Mouse (Mus musculus) kidney, embryonic 15.5 days (tissue): ENCODE measurements at regions not wholly inside any gene's neighbourhood (a gene's known extent, or its start where the extent isn't known, plus 50 kb on each side); places are given as distances from the start of the nearest gene placed in this dataset.
"Not testable (repeated sequence)": the region's sequence is repeated elsewhere in the genome, so short reads cannot be mapped to it uniquely, and the experiment has no call there.

Experiments used
- ATAC-seq: fragments of 200-750 bp; cut with Nextera tagmentation; replicated peaks from 2 replicates; pipeline ENCODE4 v1.8.0; 2017; ENCODE audit warnings: moderate TSS enrichment; ENCODE audit not compliant: low FRiP score
- H3K27ac ChIP-seq: fragments of 300-500 bp; sonication (generic); 2 replicates; pipeline ENCODE4 v1.5.1; 2015; ENCODE audit warnings: mild to moderate bottlenecking, inconsistent platforms
- H3K27me3 ChIP-seq: fragments of 300-500 bp; sonication (generic); 2 replicates; pipeline ENCODE4 v1.6.1; 2015; ENCODE audit warnings: inconsistent platforms
- H3K36me3 ChIP-seq: fragments of 300-500 bp; sonication (generic); 2 replicates; pipeline ENCODE4 v1.6.1; 2015; ENCODE audit warnings: inconsistent platforms
- H3K4me1 ChIP-seq: fragments of 300-500 bp; sonication (generic); 2 replicates; pipeline ENCODE4 v1.6.1; 2015; ENCODE audit warnings: inconsistent platforms
- H3K4me2 ChIP-seq: fragments of 300-500 bp; sonication (generic); 2 replicates; pipeline ENCODE4 v1.6.1; 2015; ENCODE audit warnings: moderate library complexity, mild to moderate bottlenecking, inconsistent platforms
- H3K4me3 ChIP-seq: fragments of 300-500 bp; sonication (generic); replicated peaks from 2 replicates; pipeline ENCODE4 v1.5.1; 2015; ENCODE audit warnings: mild to moderate bottlenecking, inconsistent platforms
- H3K9ac ChIP-seq: fragments of 300-500 bp; sonication (generic); 2 replicates; pipeline ENCODE4 v1.6.1; 2015; ENCODE audit warnings: mild to moderate bottlenecking, inconsistent platforms
- H3K9me3 ChIP-seq: fragments of 300-500 bp; sonication (generic); replicated peaks from 2 replicates; pipeline ENCODE4 v1.6.1; 2016; ENCODE audit warnings: inconsistent platforms
- WGBS: fragments of 180-500 bp; shearing (Covaris S2); methylation state at CpG from one replicate; pipeline ENCODE4 v1.1.7; 2015; ENCODE audit warnings: mixed read lengths; 5-methylcytosine and 5-hydroxymethylcytosine counted together

GRCm38 (mm10) chr1:35201083-35201879 is 351.5 kb downstream of the Plekhb2 start:
- Histone ChIP-seq H3K27ac (no peak overlapping the region), H3K9me3 (no peaks in the 10 kb centered on the region), H3K27me3 (no peaks in the 10 kb centered on the region), H3K4me3 (no peak overlapping the region), H3K4me1 (no peaks in the 10 kb centered on the region), H3K9ac (no peak overlapping the region), H3K36me3 (no peaks in the 10 kb centered on the region), H3K4me2 (no peak overlapping the region)
- no peak for ATAC-seq
- WGBS: 81% methylated on average over 7 of the region's 7 CpGs

DNA sequence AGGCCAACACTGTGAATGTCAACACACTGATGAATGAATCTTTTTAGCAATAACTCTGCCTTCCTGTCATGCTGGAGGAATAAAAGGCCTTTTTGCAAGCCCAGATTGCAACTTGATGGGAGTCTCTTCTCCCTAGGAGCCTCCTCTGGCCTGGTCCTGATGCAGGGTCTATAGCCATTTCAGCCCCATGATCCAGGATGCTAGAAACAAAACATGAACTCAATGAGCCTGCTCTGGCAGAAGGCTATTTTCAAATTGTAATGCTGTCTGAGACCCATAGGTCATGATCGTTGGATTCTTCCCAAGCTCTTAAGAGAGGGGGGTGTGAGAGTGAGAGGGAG is 352.1 kb downstream of the Plekhb2 start:
- no peaks in the 10 kb centered on the region for H3K9me3 ChIP-seq
- no peak overlapping the region for H3K4me2 ChIP-seq
- ATAC-seq: no peak
- WGBS: 59% methylated on average over 1 of the region's 1 CpGs
- no peaks in the 10 kb centered on the region for H3K27me3 ChIP-seq
- H3K4me3 ChIP-seq: no peak overlapping the region
- no peak overlapping the region for H3K9ac ChIP-seq
- H3K27ac ChIP-seq: no peak overlapping the region
- no peaks in the 10 kb centered on the region for H3K4me1 ChIP-seq
- H3K36me3 ChIP-seq: no peaks in the 10 kb centered on the region

DNA sequence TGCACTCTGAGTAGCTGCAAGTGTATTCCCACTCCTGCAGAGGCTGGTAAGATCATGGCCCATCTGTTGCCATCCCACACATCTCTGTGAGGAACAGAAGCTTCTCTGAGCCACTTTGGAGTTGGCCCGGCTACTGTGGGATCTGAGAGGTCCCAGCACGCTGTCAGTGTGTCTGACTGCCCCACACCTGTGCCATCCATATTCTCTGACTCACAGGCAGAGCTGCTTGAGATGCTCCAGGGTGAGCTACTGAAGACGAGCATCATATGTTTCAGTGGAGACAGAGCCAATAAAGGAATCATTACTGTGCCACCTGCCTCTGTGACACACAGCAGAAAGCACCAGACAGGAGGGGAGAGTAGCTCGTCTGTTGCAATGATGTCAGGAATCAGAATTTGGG is 352.8 kb downstream of the Plekhb2 start:
- no peak overlapping the region for H3K9ac ChIP-seq
- H3K27me3 ChIP-seq: no peaks in the 10 kb centered on the region
- H3K9me3 ChIP-seq: no peaks in the 10 kb centered on the region
- no peaks in the 10 kb centered on the region for H3K4me1 ChIP-seq
- WGBS: 81% methylated on average over 4 of the region's 4 CpGs
- H3K4me2 ChIP-seq: no peak overlapping the region
- ATAC-seq: no peak
- no peak overlapping the region for H3K27ac ChIP-seq
- H3K4me3 ChIP-seq: no peak overlapping the region
- H3K36me3 ChIP-seq: no peaks in the 10 kb centered on the region

- no peaks in the 10 kb centered on the region for H3K4me1 ChIP-seq
- no peak overlapping the region for H3K9ac ChIP-seq
- ATAC-seq: no peak
- H3K36me3 ChIP-seq: no peaks in the 10 kb centered on the region
- no peaks in the 10 kb centered on the region for H3K9me3 ChIP-seq
- H3K27ac ChIP-seq: no peak overlapping the region
- H3K4me2 ChIP-seq: peak overlapping the region; percentile 25; the same call in 1 of the 2 replicates
- no peaks in the 10 kb centered on the region for H3K27me3 ChIP-seq
- 66% methylated on average over 11 of the region's 11 CpGs for WGBS
- no peak overlapping the region for H3K4me3 ChIP-seq
Observed at GRCm38 (mm10) chr1:35206834-35207529, 357.2 kb downstream of the Plekhb2 start.

GRCm38 (mm10) chr1:35212111-35212891 is 362.5 kb downstream of the Plekhb2 start:
- Histone ChIP-seq H3K4me3 (no peak overlapping the region), H3K27ac (no peak overlapping the region), H3K36me3 (no peaks in the 10 kb centered on the region), H3K9ac (no peak overlapping the region), H3K4me2 (no peak overlapping the region), H3K4me1 (no peaks in the 10 kb centered on the region), H3K9me3 (no peaks in the 10 kb centered on the region), H3K27me3 (no peaks in the 10 kb centered on the region)
- WGBS: 83% methylated on average over 13 of the region's 13 CpGs
- ATAC-seq: no peak

DNA sequence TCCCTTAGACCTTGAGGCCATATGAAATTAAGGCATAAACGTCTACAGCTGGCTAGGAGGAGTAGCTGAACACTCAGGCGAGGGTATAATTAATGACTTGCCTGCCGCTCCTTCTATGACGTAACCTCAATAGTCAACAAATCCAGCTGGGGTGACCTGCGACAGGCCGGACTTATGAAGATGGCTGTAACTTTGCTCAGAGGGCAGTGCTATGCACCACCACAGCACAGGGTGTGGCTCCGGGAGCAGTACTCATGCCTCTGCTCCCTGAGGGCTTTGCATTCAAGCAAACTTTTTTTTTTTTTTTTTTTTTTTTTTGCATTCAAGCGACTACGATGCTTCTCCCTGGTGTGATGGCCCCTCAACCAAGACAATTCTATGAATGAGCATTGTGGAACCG is 364.1 kb downstream of the Plekhb2 start:
- H3K9ac ChIP-seq: no peak overlapping the region
- no peak overlapping the region for H3K4me3 ChIP-seq
- H3K27me3 ChIP-seq: no peaks in the 10 kb centered on the region
- no peaks in the 10 kb centered on the region for H3K9me3 ChIP-seq
- no peak overlapping the region for H3K27ac ChIP-seq
- H3K4me1 ChIP-seq: no peaks in the 10 kb centered on the region
- 74% methylated on average over 10 of the region's 10 CpGs for WGBS
- ATAC-seq: no peak
- H3K36me3 ChIP-seq: no peaks in the 10 kb centered on the region
- H3K4me2 ChIP-seq: no peak overlapping the region

DNA sequence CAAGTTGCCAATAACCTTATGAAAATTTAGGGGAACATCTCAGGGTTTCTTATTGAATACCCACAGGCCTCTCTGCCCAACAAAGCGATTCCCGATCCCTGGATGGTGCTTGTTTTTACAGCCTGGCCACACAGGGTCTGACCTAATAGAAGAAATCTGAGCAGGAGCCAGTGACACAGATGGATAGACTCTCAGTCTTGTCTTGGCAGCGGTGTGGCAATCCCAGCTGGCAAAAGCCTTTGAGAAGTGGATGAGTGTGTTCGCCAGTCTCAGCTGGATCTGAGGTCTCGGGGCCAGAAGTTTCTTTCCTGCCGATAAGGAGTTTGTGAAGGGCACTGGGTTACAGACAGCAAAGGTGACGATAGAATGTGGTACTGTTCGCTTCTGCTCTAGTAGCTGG is 366.6 kb downstream of the Plekhb2 start:
- no peak for ATAC-seq
- Histone ChIP-seq H3K36me3 (no peaks in the 10 kb centered on the region), H3K9me3 (no peaks in the 10 kb centered on the region), H3K4me1 (no peaks in the 10 kb centered on the region), H3K4me2 (no peak overlapping the region), H3K27ac (no peak overlapping the region), H3K9ac (no peak overlapping the region), H3K27me3 (no peaks in the 10 kb centered on the region), H3K4me3 (no peak overlapping the region)
- 86% methylated on average over 8 of the region's 8 CpGs for WGBS

- H3K9ac ChIP-seq, ATAC-seq, H3K4me1 ChIP-seq, H3K9me3 ChIP-seq, H3K27me3 ChIP-seq, H3K27ac ChIP-seq, H3K4me2 ChIP-seq, H3K4me3 ChIP-seq, H3K36me3 ChIP-seq: not testable (repeated sequence)
- 86% methylated on average over 6 of the region's 6 CpGs for WGBS
Observed at GRCm38 (mm10) chr1:35220215-35220614, 370.4 kb downstream of the Plekhb2 start.

GRCm38 (mm10) chr1:35220751-35221150 is 371.0 kb downstream of the Plekhb2 start:
- Histone ChIP-seq H3K9me3 (no peaks in the 10 kb centered on the region), H3K9ac (no peak overlapping the region), H3K4me1 (no peaks in the 10 kb centered on the region), H3K4me3 (no peak overlapping the region), H3K27me3 (no peaks in the 10 kb centered on the region), H3K4me2 (no peak overlapping the region), H3K27ac (no peak overlapping the region), H3K36me3 (no peaks in the 10 kb centered on the region)
- 87% methylated on average over 9 of the region's 9 CpGs for WGBS
- no peak for ATAC-seq

DNA sequence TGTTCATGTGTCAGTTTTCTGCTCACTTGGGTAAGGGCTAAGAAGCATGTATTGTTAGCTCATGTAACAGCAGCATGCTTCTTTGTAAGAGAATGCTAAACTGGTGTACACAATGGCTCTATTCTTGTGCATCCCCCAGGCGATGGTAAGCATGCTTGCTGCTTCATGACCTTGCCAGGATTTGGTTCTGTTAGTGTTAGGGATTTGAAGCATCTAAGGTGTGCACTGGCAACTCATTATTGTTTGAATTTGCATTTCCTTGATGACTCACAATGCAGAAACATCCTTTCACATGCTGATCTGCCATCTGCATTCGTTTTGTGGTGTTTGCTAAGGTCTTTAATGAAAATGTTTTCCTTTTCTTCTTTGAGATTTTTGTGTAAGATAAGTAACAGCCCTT is 382.8 kb downstream of the Plekhb2 start:
- H3K36me3 ChIP-seq: no peaks in the 10 kb centered on the region
- no peak overlapping the region for H3K4me2 ChIP-seq
- H3K27me3 ChIP-seq: no peaks in the 10 kb centered on the region
- ATAC-seq: no peak
- no peaks in the 10 kb centered on the region for H3K9me3 ChIP-seq
- 49% methylated on average over 2 of the region's 2 CpGs for WGBS
- H3K4me3 ChIP-seq: no peak overlapping the region
- H3K27ac ChIP-seq: no peak overlapping the region
- H3K9ac ChIP-seq: no peak overlapping the region
- no peaks in the 10 kb centered on the region for H3K4me1 ChIP-seq

- Histone ChIP-seq H3K4me3 (no peak overlapping the region), H3K27ac (no peak overlapping the region), H3K9me3 (no peaks in the 10 kb centered on the region), H3K27me3 (no peaks in the 10 kb centered on the region), H3K36me3 (no peaks in the 10 kb centered on the region), H3K4me1 (no peaks in the 10 kb centered on the region), H3K4me2 (no peak overlapping the region), H3K9ac (no peak overlapping the region)
- ATAC-seq: no peak
Observed at GRCm38 (mm10) chr1:35238139-35238538, 388.4 kb downstream of the Plekhb2 start.

DNA sequence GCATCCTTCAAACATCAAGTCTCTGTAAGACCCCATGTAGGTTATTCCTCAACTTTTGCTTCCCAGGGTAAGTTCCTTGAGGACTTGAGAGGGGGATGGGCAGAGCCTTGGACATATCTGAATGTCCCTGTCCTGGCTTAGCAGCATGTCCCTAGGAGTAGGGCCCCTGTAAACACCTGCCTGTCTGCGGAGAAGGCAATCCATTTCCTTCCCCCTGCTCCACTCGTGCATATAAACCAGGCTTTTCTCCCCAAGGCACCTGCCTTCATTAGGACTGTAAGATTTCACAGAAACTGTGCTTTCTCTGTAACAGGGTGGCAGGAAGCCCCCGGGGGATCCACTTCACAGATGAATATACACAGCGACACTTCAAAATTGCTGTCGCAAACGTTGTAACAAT is 393.1 kb downstream of the Plekhb2 start:
- no peak for ATAC-seq
- Histone ChIP-seq H3K4me1 (no peaks in the 10 kb centered on the region), H3K36me3 (no peaks in the 10 kb centered on the region), H3K9ac (no peak overlapping the region), H3K4me3 (no peak overlapping the region), H3K27me3 (no peaks in the 10 kb centered on the region), H3K27ac (no peak overlapping the region), H3K9me3 (no peaks in the 10 kb centered on the region), H3K4me2 (no peak overlapping the region)
- 56% methylated on average over 6 of the region's 6 CpGs for WGBS
